Mouse (Mus musculus): ENCODE data around the gene Gm3045. TPM values are rescaled to one million over a fixed set of nuclear protein-coding genes. Genes with fewer than 3 reads are reported as not detected.

Gm3045 gene
- total RNA-seq (2021): not detected
- long read RNA-seq, experiment 1: 0 reads
- long read RNA-seq, experiment 2, partial matches to known transcripts: 0 of 1 reads
- long read RNA-seq, experiment 2, other reads (novel, unspliced or antisense): 1 of 1 reads

DNA sequence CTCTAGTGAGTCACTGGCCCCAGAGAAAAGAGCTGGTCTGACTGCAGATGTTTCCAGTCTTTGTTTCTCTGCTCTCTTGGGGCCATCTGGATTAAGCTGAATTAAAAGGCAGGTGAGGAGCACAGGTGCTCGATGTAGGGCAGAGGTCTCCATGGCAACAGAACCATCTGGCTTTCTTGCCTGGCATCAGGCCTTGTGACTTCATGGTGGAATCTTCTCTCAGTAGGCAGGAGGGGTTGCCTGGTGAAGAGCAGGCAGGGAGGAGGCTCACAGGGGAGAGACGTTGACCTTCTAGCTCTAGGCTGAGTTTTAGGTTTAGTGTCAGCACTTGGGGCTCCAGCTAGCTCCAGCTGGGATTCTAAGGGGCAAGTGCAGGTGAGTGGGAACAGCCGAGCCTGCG is at the start of gene Gm3045:
TSS of gene Gm3045 (plus strand) at position 230 of the 400 bp plus-strand sequence.
- DNase-seq: no peak

DNA sequence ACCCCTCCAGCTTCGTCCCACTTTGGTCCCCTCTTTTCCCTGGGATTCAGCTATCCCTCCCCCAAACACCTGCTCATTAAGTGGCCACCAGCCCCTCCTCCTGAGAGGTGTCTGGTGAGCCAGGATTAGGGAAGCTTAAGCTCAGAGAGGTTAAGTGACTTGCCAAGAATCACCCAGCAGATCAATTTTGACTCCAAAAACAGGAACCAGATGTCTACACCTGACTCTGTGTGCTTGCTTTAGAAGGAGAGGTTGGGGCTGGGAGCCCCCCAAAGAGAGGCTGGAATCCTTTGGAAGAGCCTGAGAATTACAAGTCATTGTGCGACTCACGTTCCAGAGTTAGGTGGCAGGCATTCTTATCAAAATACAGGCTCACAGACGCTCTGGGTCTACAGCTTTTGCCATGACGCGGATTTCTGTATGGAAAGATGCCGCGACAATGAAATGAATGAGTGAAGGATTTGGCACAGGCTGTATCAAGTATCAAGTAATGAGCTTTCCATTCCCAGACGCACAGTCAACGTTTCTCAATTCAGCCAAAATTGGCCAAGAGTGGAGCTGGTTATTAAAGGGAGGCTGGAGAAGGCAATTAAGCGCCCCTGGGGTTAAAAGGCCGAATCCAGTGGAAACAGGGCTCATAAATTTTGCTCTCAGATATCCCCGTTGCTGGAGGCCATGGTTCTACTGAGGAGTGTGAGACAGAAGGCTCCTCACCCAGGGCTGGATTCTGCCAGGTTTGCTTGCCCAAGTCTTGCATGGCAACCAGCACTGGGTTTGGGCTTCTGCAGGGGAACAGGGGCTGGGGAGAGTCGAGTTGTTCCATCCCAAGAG is 45.3 kb upstream of the Gm3045 start:
- DNase-seq: no peak

GRCm38 (mm10) chr13:56383406-56383805 is 43.0 kb upstream of the Gm3045 start:
- peak; percentile 75 for DNase-seq

DNA sequence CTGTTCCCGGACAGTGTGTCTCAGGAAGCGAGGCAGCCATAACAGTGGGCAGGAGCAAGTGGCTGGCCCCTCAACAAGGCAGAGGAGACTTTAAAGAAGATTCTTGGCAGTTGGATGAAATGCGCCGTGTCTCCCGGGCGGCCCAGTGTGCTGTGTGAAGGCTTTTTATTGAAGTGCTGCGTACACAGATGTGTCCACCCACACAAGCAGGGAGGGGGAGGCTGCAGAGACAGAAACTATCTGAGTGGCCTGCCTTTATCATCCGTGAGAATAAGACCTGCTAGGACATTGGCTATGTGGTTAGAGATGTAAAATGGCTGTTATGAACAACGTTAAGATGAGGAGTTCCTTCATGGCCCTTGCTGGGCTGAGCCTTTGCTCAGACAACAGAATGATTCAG is 40.0 kb upstream of the Gm3045 start:
- DNase-seq: peak; percentile 32

DNA sequence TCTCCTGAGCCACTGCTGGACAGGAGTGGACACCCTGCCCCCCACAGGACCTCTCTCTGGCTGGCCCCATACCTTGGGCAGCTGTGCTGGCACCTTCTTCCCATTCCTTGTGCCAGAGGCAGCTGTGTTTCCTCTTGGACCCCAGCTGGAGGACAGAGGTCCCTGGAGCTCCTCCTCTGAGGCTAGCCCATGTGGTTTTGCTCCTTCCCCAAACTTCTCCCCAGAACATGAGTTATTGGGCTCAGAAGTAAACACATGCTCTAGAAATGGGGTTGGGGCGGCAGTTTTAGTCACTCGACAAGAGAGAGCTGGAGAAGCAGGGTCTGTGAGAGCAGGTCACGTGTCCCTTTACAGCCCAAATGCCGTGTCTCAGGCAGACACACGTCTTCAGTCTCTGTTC is 39.0 kb upstream of the Gm3045 start:
- DNase-seq: peak; percentile 61

GRCm38 (mm10) chr13:56388042-56388441 is 38.4 kb upstream of the Gm3045 start:
- no peak for DNase-seq

GRCm38 (mm10) chr13:56397572-56397971 is 28.8 kb upstream of the Gm3045 start:
- peak; percentile 52 for DNase-seq

DNA sequence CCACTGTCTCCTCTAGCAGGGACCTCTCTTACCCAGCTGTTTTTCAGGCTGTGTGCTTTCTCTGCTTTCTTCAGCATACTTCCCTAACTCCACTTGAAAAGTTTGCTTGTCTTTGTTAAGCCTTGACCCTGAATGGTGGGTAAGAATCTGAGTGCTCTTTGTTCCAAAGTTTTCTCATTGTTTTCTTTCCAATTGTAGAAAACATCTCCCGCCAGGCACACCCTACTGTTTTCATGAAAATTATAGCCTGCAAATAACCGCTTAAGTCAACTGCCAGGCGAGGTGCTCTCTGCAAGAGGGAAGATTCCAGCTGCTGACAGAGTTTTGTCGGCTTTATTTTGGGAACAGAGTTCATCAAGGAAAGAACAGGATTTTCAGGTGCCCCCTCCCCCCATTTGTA is 25.2 kb upstream of the Gm3045 start:
- no peak for DNase-seq

DNA sequence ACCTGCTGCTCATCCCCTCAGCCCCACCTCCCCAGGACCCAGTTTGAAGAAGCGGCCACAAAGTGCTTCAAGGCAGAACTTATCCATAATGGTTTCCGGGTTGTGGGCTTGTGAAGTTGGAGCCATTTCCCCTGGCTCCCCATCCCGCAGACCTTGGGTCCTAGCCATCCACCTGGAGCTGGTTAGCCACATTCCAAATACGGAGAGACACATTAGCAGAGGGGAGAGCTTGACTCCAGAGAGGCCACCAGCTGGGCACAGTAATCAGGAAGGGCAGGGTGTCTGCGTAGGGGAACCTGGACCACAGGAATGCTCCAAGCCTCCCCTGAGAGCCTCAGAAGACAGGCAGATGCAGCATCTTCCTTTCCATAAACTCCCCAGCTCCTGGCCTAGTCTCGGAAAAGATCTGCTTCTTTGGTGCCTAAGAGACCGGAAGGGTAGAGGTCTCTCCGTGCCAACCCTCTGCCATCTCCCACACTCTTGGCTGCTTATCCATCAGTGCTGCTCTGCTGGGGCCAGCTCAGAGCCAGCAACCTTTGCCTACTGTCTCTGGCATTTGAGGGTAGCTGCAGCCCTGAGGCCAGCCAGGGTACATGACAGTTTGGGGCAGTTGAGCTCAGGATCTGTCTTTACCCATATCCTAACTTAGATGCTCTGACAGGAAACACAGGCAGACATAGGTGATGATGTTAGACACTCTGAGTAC is 22.9 kb upstream of the Gm3045 start:
- DNase-seq: peak; percentile 43

DNA sequence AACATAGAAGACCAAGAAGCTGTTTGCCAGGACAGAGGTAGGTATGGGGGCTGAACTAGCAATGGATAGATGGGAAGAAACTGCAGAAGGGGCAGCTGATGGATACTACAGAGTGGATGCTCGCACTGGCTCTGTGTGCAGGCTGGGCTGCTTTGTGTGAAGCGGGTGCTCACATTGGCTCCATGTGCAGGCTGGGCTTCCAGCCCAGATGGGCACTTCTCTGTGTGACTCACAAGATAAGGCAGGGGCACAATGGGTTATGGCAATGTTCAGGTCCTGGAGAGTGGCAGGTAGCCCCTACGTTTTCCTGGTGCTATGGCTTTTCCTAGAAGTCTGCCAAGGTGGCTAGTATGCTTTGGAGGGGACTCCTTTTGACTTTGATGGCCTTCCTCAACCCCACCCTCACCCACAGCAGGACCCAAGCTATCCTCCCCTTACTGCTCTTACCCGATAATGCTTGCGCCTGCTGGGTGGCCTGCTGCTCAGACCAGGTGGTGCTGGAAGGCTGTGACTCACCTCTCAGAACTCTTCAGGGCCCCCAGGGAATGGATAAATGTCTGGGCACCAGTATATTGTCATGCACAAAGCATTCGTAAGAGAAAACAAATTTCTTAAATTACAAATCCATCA is 21.8 kb upstream of the Gm3045 start:
- no peak for DNase-seq

- no peak for DNase-seq
These were observed 14.0 kb upstream of the Gm3045 start for GRCm38 (mm10) chr13:56412286-56412873.

- no peak for DNase-seq
These were observed 7.5 kb upstream of the Gm3045 start for GRCm38 (mm10) chr13:56418685-56419483.

- DNase-seq: no peak
These were observed 6.9 kb upstream of the Gm3045 start for GRCm38 (mm10) chr13:56419538-56419937.

DNA sequence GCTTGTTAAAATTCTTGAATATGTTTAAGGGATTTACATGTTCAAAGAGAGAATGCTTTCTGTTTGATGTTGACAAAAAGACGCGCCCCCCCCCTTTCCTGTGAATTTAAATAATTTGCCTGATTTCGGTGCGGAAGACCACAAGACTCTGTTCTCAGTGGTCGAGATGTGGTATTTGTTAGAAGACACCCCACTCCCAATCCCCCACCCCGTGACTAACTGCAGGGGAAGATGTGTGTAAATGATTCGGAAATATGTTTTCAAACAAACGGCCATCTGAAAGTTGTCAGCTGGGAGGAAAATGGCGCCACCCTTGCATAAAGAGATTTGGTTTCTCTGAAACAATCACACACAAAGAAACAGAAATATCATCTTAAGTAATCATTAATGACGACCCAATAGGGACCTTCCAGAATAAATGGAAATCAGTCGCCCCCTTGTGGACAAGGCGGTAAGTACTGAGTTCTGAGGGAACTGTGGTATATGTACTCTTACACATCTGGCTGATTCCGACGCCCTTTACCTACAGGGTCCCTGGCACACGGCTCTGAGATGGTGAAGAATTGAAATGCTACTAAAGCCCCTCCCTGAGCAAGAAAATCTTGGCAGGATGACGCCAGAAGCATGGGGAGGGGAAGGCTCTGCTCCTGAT is 4.2 kb upstream of the Gm3045 start:
- DNase-seq: no peak

GRCm38 (mm10) chr13:56425931-56426330 is 463 bp upstream of the Gm3045 start:
- DNase-seq: no peak

GRCm38 (mm10) chr13:56428724-56429500 is 2.5 kb downstream of the Gm3045 start:
- DNase-seq: peak; percentile 36

DNA sequence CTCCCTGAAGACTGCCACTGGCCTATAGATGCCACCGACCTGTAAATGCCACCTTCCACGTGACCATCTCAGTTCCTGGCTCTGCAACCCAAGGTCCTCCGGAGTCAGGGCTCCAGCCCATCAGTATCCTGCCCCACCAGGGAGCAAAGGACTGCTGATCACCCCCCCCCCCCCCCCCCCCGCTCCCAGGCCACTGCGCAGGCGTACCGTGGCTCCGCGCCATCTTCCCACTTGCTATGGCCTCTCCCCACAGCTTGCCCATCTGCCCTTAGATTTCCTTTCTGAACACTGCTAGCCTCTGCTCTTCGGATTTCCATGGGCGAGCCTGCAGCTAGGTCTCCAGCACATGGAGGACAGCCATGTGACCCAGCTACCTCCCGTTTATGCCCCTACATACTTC is 6.1 kb downstream of the Gm3045 start:
- no peak for DNase-seq

- no peak for DNase-seq
These were observed 7.1 kb downstream of the Gm3045 start for GRCm38 (mm10) chr13:56433466-56433865.

DNA sequence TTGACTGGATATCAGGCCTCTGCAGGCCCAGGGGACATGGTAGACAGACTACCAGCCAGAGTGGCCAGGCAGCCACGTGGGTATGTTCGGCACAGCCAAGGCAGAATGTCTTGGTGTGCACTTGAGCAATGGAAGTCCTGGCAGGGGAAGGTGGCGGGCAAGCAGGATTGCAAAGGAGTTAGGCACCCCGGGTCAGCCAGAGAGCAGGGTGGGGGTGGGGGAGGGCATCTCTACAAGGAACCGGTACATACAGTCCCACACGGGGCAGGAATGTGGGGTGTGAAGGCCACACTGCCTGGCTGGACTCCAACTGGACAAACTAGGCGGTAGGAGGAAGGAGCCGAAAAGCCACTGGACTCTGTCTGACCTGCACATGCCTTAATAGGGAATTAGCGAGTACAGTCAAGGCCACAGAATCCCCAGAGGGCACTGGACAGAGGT is 7.9 kb downstream of the Gm3045 start:
- DNase-seq: no peak

- no peak for DNase-seq
These were observed 9.4 kb downstream of the Gm3045 start for GRCm38 (mm10) chr13:56435615-56436287.
